Mouse (Mus musculus) hindbrain, postnatal 0 days (tissue): ENCODE results near the gene Gorasp2. TPM values are rescaled to one million over a fixed set of nuclear protein-coding genes. Genes with fewer than 3 reads are reported as not detected.

ENCODE experiments used
- ATAC-seq: fragments of 200-750 bp; cut with Nextera tagmentation; 2 replicates; pipeline ENCODE4 v1.8.0; 2017; ENCODE audit warnings: mild to moderate bottlenecking, moderate TSS enrichment, moderate library complexity
- DNase-seq: peaks from one replicate; pipeline ENCODE4 v3.0.0-alpha.2; 2015; ENCODE audit warnings: low spot score
- H3K27ac ChIP-seq: fragments of 300-500 bp; sonication (generic); 2 replicates; pipeline ENCODE4 v1.5.1; 2014; ENCODE audit warnings: mild to moderate bottlenecking
- H3K27me3 ChIP-seq: fragments of 300-500 bp; sonication (generic); 2 replicates; pipeline ENCODE4 v1.6.1; 2014; ENCODE audit warnings: low read length, mixed read lengths; ENCODE audit not compliant: insufficient read depth
- H3K36me3 ChIP-seq: fragments of 300-500 bp; sonication (generic); 2 replicates; pipeline ENCODE4 v1.6.1; 2014; ENCODE audit warnings: low read length, mixed read lengths; ENCODE audit not compliant: insufficient read depth
- H3K4me1 ChIP-seq: fragments of 300-500 bp; sonication (generic); 2 replicates; pipeline ENCODE4 v1.6.1; 2014; ENCODE audit warnings: antibody characterized with exemption, low read length, mixed read lengths; ENCODE audit not compliant: insufficient read depth
- H3K4me2 ChIP-seq: fragments of 300-500 bp; sonication (generic); 2 replicates; pipeline ENCODE4 v1.6.1; 2014; ENCODE audit warnings: low read depth, mild to moderate bottlenecking, low read length, moderate library complexity, mixed read lengths
- H3K4me3 ChIP-seq: fragments of 300-500 bp; sonication (generic); 2 replicates; pipeline ENCODE4 v1.5.1; 2014; ENCODE audit warnings: low read length
- H3K9ac ChIP-seq: fragments of 300-500 bp; sonication (generic); replicated peaks from 2 replicates; pipeline ENCODE4 v1.6.1; 2014; ENCODE audit warnings: mild to moderate bottlenecking, low read length, moderate library complexity, mixed read lengths
- H3K9me3 ChIP-seq: fragments of 300-500 bp; sonication (generic); 2 replicates; pipeline ENCODE4 v1.6.1; 2016; ENCODE audit warnings: low read length, mixed read lengths
- CTCF ChIP-seq: IDR thresholded peaks from 2 replicates; pipeline ENCODE4 v1.5.1; 2016; ENCODE audit warnings: antibody characterized with exemption, control low read depth, low read depth
- WGBS: fragments of 180-500 bp; shearing (Covaris S2); extraction: QIAGEN DNeasy Blood & Tissue Kit; methylation state at CpG from one replicate; pipeline ENCODE4 v1.1.7; 2014; 5-methylcytosine and 5-hydroxymethylcytosine counted together
- polyA plus RNA-seq: library from polyadenylated mRNA; unstranded; fragments of >200 nt; fragmentation: Nextera tagmentation; extraction: Ambion mirVana; gene quantifications from 2 replicates; pipeline ENCODE4 v1.2.1, GENCODE M21; 2015
- total RNA-seq: library from RNA; depleted of rRNA; stranded (reverse); fragments of >200 nt; gene quantifications from 2 replicates; pipeline ENCODE4 v1.2.3, GENCODE M21; 2014

Gorasp2 gene
- total and polyA plus RNA-seq, 2 experiments from 2014 or later, result 84.0 to 144 TPM

DNA sequence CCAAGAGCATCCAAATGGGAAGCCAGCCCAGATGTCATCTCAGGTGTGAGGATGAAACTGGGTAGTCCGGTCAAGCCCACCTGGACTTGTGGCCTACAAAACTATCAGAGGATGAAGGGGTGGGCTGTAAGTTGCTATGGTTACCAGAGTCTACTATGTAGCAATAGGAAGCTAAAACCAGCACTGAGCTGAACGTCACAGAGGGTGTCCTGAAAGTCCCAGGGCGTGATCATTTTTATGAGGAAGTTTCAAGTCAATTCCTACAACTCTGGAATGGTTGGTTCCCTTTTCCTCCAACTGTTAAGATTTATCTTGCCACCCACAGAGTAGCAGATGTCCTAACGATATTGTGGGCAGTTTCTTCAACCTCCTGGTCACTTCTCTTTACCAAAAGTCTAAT is 39.1 kb upstream of the Gorasp2 start:
- H3K4me2 ChIP-seq, result no peak overlapping the region
- no peak overlapping the region for H3K27ac ChIP-seq
- ATAC-seq (no peak), DNase-seq (no peak)
- H3K27me3 ChIP-seq, result no peaks in the 10 kb centered on the region
- H3K4me3 ChIP-seq, result no peak overlapping the region
- H3K36me3 ChIP-seq, result no peaks in the 10 kb centered on the region
- H3K9me3 ChIP-seq, result no peaks in the 10 kb centered on the region
- H3K9ac ChIP-seq, result no peak overlapping the region
- WGBS, result 66% methylated on average over 4 of the region's 4 CpGs
- no peaks in the 10 kb centered on the region for H3K4me1 ChIP-seq
- no peak for TF ChIP-seq CTCF

DNA sequence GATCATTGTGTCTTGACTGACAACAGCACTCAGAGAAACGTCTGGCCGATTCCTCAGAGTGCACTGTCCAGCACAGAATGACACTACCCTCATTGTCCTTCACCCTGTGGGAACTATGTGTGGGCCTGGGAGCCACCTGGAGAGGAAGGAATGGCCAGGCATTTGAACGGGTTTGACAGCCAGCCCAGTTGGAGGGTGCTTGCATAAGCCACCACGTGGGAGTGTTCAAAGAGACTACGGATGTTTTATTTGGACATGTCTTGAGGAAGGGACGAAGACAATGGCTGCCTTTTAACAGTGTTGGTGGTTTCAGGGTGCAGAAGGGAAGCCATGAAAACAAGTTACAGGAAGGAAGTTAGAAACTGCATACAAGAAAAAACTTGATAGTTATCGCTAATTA is 35.6 kb upstream of the Gorasp2 start:
- DNase-seq, result no peak
- no peak overlapping the region for H3K9ac ChIP-seq

DNA sequence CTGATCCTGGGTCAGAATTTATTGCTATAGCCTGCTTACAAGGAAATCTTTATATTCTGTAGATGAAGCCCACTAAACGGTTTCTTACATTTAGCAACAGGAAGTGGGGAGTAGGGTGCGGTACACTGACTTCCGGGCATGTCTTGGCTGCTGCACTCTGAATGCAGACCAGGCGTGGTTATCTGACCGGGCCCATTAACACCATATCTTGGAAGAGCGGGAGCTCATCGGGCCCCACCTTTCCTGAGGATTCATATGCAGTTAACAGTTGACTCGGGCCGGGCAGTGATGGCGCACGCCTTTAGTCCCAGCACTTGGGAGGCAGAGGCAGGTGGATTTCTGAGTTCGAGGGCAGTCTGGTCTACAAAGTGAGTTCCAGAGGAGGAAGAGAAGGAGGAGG is 33.0 kb upstream of the Gorasp2 start:
- Histone ChIP-seq H3K27ac (no peak overlapping the region), H3K36me3 (no peaks in the 10 kb centered on the region), H3K4me3 (no peak overlapping the region), H3K9me3 (no peaks in the 10 kb centered on the region), H3K27me3 (no peaks in the 10 kb centered on the region), H3K4me1 (no peaks in the 10 kb centered on the region; the same call in 1 of the 2 replicates), H3K9ac (no peak overlapping the region), H3K4me2 (no peak overlapping the region)
- 94% methylated on average over 12 of the region's 12 CpGs for WGBS
- DNase-seq (no peak), ATAC-seq (no peak)
- TF ChIP-seq CTCF, result no peak

More for the DNA sequence above, 35.6 kb upstream of the Gorasp2 start:
- no peak for ATAC-seq
- Histone ChIP-seq H3K4me2 (no peak overlapping the region), H3K4me3 (no peak overlapping the region), H3K4me1 (no peaks in the 10 kb centered on the region; the same call in 1 of the 2 replicates), H3K36me3 (no peaks in the 10 kb centered on the region), H3K27ac (no peak overlapping the region), H3K9me3 (no peaks in the 10 kb centered on the region), H3K27me3 (no peaks in the 10 kb centered on the region)
- no peak for TF ChIP-seq CTCF
- 45% methylated on average over 7 of the region's 7 CpGs for WGBS

DNA sequence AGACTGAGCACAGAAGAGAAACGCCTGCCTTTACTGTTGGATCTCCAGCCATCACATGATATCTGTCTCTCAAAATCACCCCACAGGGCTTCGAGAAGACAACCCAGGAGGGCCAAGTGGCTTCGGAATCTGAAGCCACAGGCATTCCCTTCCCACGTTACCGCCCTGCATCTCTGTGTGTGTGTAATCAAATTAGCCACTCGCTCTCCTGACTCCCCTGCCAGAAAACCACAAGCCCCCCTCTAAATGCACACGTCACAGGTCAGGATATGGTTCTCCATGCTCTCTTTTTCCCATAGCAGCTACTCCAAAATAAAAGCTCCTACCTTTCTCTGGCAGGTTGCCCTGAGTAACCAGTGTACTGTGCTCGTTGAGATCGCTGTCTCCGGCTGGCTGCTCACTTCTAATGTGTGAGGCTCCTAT is 32.0 kb upstream of the Gorasp2 start:
- WGBS, result 7% methylated on average over 10 of the region's 10 CpGs
- no peak for TF ChIP-seq CTCF
- peak overlapping the region; percentile 48 for H3K4me2 ChIP-seq
- DNase-seq (peak; percentile 93), ATAC-seq (peak; percentile 92)
- H3K27ac ChIP-seq, result 0 out of 2 replicates have a peak overlapping the region, but pooled peaks have one; percentile 48
- H3K27me3 ChIP-seq, result no peaks in the 10 kb centered on the region
- H3K9ac ChIP-seq, result no peak overlapping the region; the same call in 1 of the 2 replicates
- H3K4me3 ChIP-seq, result peak overlapping the region; percentile 21
- no peaks in the 10 kb centered on the region for H3K36me3 ChIP-seq
- no peaks in the 10 kb centered on the region; the same call in 1 of the 2 replicates for H3K4me1 ChIP-seq
- H3K9me3 ChIP-seq, result no peaks in the 10 kb centered on the region

DNA sequence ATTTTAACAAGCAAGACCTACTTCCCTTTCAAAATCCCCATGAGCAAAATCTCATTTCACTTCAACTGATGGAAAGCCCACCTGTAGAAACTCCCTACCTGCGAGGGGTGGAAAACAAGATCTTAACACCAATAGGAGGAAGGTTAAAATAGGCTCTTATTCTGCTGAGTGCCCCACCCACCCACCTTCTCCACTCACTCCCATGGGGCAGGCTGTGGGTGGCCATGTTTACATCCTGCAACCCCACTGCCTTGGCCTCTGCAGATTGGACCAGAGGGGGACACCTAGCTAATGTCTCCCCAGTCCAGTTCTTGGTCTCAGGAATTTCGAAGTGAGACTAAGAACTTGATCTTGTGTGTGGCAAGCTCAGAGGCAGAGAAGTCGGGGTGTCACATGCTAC is 31.5 kb upstream of the Gorasp2 start:
- no peak overlapping the region; the same call in 1 of the 2 replicates for H3K27ac ChIP-seq
- H3K4me2 ChIP-seq, result peak overlapping the region; percentile 48
- no peaks in the 10 kb centered on the region for H3K36me3 ChIP-seq
- H3K27me3 ChIP-seq, result no peaks in the 10 kb centered on the region
- ATAC-seq (no peak), DNase-seq (no peak)
- no peaks in the 10 kb centered on the region; the same call in 1 of the 2 replicates for H3K4me1 ChIP-seq
- no peak overlapping the region for H3K9ac ChIP-seq
- TF ChIP-seq CTCF, result no peak
- H3K9me3 ChIP-seq, result no peaks in the 10 kb centered on the region
- 77% methylated on average over 3 of the region's 3 CpGs for WGBS
- no peak overlapping the region for H3K4me3 ChIP-seq

DNA sequence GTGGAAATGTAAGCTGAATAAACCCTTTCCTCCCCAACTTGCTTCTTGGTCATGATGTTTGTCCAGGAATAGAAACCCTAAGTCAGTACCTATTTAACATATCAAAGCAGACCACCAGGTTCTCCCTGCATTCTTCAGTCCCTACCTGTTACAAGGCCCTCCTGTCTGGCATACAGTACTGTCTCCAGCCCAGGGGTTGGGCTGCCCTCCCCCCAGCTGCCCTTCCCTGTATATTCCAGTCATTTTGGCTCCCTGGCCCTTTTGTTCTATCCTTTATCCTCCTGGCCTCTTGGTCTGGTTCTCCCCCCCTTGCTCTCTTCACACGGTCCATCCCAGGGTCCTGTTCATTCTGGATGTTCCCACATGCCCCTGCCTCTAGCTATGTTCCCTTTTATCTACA is 30.1 kb upstream of the Gorasp2 start:
- H3K4me3 ChIP-seq, result no peak overlapping the region
- no peaks in the 10 kb centered on the region; the same call in 1 of the 2 replicates for H3K4me1 ChIP-seq
- H3K9me3 ChIP-seq, result 0 out of 2 replicates have a peak, but pooled peaks cover 2% of the 10 kb centered on the region
- no peak overlapping the region for H3K9ac ChIP-seq
- DNase-seq, result no peak
- WGBS, result 79% methylated on average over 1 of the region's 1 CpGs
- no peak for ATAC-seq
- no peaks in the 10 kb centered on the region for H3K27me3 ChIP-seq
- H3K27ac ChIP-seq, result no peak overlapping the region
- no peak for TF ChIP-seq CTCF
- H3K36me3 ChIP-seq, result no peaks in the 10 kb centered on the region
- H3K4me2 ChIP-seq, result no peak overlapping the region

DNA sequence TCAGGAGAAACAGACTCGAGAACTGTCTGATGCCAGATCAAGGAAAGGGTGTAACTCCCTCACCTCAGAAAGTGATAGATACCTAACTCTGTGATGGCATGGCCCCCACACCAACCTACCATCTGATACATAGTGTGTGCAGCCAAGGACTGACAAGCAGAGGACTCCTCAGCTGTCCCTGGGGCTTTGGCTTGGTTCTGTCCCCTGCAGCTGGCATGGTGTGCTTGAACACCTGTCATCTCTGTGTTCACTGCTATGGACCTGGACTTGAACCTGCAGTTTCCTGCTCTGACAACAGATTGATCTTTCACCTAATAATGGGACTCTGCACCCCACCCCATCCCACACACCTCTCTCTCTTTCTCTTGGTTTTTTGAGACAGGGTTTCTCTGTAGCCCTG is 29.0 kb upstream of the Gorasp2 start:
- ATAC-seq, result no peak
- Histone ChIP-seq H3K4me2 (no peak overlapping the region), H3K27ac (no peak overlapping the region), H3K9ac (no peak overlapping the region), H3K36me3 (no peaks in the 10 kb centered on the region), H3K4me1 (no peaks in the 10 kb centered on the region; the same call in 1 of the 2 replicates), H3K4me3 (no peak overlapping the region), H3K9me3 (0 out of 2 replicates have a peak, but pooled peaks cover 6% of the 10 kb centered on the region), H3K27me3 (no peaks in the 10 kb centered on the region)
- no peak for TF ChIP-seq CTCF
- WGBS, result 92% methylated on average over 1 of the region's 1 CpGs
- no peak for DNase-seq
